Mouse (Mus musculus): ENCODE results near the gene Parm1.

The Parm1 gene

DNA sequence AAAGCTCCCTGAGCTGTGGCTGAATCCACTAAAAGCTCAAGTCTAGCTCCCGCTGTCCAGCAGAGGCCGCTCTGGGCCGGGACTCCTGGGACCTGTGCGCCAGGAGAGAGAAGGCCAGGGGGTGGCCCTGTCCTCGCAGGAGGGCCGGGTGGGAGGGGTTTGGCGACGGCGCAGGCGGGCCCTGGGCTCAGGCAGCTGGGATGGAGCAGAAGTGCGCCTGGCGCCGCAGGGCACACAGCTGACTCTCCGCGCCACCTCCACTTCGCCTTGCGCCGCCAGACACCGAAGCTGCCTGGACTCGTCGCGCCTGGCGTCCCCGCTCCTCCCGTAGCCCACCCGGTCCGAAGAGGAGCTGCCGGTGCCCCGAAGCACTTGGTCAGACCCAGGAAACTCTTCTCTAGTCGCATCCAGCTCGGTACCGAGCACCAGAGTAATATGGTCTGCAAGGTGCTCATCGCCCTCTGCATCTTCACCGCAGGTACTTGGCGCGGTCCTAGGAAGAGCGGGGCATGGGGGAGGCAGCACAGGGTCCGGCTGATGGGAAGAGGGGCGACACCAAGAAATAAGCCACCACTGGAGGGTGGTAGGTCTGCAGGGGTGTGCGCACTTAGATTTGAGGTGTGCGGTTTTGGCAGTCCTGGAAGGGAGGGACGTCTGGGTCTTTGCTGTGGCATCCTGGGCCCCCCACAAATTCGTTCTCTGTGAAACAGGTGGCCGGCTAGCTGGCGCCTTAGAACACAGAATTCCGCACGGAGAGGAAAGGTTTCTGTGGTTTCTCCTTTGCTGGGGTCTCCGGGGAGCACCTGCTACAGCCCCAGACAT lies at the start of gene Parm1:
Gene Parm1, plus strand, starts transcription at position 136 of the 822 bp plus-strand sequence.
- DNase-seq, result peak; percentile 82

DNA sequence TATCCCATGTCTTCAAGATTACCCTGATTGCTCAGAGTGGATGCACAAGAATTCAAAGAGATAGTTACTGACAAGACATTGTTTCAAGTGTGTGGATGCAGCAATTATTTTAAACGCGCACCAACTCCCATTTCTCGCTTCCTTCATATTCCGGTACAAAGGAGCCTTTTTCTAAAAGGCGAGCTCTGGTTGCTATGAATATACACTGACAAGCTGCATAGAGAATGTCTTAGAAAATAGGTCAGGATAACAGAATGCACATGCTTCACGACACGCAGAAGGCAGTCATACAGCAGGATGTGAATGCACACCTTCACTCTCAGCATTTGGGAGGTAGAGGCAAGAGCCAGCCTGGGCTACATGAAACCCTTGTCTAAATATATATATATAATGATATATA lies 42.2 kb upstream of the Parm1 start:
- DNase-seq, result no peak

DNA sequence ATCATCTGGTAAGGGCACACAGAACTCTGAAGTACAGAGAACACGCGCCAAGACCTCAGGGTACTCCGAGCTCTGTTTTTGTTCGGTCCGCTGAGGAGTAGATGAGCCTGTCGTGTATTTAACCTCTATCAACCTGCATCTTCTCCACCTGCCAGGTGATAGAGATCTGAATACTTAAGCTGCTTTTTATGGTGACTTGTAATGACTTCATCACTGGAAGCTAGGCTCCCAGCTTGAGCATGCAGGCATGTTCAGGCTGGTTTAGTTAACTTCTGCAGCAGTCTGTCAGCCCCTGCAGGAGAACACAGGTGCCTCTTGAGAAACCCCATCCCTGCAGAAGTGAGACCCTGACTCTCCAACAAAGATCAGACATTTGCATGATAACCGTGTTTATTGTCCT lies 40.6 kb upstream of the Parm1 start:
- DNase-seq, result no peak

DNA sequence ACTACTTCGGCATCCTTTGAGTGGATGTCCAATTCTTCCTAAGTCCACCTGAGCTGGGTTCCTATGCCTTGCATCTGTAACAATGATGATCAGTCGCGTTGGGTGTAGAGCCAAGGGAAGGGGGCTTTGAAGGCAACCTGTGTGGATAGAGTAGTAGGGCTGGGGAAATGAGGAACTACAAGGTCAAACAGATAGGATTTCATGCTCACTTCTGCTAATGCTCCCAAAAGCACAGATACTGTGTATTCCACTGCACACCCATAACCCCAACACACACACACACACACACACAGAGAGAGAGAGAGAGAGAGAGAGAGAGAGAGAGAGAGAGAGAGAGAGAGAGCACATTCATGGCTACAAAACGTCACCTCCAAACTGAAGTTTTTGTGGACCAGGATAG lies 38.7 kb upstream of the Parm1 start:
- no peak for DNase-seq

DNA sequence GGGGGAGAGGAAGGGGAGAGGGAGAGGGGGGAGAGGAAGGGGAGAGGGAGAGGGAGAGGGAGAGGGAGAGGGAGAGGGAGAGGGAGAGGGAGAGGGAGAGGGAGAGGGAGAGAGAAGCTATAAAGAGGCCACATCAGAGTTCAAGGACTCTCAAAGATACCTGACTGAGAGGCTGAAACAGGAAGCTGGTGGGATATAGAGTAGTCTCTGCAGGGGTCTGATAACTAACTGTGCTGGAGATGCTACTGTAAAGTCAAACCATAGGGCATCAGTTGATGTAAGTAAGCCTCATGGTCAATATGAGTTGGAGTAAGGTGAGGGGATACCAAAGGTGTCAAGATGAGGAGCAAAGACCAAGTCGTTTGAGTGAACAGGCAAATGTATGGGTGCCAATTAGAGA lies 37.3 kb upstream of the Parm1 start:
- no peak for DNase-seq

DNA sequence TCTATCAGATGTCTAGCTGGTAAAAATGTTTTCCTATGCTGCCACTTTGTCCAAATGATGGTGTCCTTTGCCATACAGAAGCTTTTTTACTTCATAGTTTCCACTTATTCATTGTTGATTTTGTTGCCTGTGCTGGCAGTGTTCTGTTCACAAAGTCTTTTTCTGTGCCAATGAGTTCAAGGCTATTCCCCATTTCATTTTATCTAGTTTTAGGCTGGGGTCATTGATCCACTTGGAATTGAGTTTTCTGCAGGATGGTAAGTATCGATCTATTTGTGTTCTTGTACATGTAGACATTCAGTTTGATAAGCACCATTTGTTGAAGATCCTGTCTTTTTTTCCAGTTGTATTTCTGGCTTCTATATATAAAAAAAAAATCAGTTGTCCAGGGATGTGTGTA lies 33.1 kb upstream of the Parm1 start:
- DNase-seq, result no peak

DNA sequence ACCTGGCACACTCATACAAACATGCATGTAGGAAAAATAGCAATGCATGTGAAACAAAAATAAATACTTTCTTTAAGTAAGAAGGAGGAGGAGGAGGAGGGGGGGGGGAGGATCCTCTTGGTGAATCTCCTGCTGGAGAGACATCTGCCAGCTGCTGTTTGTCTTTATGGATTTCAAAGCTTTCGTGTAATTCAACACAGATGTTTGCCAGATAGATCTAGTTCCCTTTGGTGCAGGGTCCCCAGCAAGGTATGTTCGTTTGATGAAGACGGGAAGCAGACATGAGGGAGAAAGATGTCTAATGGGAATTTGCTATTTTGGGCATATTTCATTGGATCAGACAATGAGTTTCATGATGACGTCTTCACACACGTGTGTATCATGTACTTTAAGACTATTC lies 23.0 kb upstream of the Parm1 start:
- no peak for DNase-seq

DNA sequence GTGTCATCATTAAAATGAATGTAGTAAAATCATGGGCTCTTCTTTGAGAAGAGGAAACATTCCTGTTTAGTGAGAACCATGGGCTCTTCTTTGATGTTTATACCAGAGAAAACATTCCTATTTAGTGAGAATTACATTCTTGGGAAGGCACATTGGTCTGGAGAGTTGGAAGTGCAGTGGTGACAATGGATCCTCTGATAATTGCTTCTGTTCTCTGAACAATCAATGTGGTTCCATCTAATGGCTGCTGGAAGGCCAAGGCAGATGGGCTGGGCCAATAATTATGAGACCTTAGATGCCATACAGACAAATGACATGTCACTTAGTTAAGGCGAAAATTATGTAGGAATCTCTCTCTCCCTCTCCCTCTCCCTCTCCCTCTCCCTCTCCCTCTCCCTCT lies 16.1 kb upstream of the Parm1 start:
- no peak for DNase-seq

DNA sequence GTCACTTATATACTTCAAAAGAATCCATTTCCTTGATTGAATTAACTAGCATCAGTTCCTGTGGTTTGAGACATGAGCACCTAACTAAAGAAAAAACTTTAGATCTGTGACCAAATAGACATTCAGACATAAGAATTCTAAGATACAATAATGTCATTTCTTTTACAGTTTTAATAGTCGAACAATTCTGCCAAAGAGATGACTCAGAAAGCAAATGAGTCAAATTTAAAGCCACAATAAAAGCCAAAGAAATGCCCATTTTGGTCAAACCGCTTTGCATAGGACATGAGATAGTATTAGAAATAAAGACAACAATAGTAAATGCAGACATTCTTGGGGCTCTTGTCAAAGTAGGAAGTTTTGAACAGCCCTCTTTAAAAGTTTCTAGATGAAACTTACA lies 15.0 kb upstream of the Parm1 start:
- no peak for DNase-seq

DNA sequence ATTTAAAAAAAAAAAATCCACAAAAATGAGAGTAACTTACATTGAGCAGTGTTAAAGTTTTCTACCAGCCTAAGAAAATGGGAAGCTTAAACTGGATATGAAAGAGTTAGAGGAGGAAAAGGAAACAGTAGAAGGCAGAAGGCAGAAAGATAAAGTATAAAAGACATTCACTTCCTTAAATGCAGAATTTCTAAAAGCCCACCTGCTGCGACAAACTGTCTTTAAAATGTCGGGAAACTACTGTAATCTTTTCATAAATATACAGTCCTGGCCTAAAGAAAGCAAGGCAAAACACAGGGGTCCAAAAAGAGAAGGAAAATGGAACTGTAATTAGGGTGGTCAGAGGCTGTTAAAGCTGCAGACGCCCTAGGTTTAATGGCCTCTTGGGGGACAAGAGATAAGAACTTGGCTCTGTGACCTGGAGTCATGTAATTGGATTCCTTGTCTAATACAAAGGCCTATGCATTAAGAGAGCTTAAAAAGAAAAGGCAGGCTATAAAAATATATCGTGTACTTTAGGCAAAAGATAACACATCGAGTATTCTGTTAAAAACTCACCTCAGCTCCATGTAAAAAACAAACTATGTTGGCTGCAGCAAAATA lies 13.0 kb upstream of the Parm1 start:
- DNase-seq, result no peak

DNA sequence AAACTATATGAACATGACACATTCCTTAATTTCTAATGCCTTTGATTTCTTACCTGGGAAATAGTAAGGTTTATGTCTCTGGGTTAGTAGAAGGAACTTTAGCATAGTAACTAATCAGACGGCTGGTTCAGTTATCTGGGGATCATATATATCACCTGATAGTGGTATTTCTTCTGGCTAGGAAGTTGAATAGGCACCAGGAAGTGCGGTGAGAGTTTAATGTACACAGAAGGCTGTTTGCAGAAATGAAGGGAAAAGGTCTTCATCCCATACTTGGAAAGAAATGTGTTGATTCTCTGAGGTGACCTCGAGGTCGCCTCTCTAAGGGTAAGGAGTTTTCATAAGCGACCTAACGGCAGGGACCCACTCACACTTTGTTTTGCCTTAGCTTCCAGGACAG lies 338 bp upstream of the Parm1 start:
- no peak for DNase-seq

DNA sequence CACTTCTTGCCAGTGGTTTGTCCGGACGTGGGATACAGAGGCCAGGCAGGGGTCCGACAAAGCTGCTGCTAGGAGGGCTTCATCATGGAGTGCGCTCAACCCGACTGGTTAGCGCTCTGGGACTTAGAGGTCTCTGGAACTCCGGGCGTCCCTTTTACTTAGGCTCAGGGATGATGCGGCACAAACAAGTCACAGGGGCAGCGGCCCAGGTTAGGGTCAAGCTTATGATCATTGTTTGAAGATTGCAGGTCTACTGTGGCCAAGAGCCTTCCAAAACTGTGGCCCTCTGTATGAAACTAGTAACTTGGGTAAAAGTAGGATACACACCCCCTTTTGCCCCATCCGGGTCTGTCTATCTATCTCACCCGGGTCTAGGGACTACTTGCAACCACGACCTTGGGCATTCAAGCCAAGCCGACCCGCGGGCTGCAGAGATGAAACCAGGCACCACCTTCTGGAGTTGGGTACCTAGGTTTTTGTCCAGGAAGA lies 931 bp downstream of the Parm1 start:
- DNase-seq, result no peak

DNA sequence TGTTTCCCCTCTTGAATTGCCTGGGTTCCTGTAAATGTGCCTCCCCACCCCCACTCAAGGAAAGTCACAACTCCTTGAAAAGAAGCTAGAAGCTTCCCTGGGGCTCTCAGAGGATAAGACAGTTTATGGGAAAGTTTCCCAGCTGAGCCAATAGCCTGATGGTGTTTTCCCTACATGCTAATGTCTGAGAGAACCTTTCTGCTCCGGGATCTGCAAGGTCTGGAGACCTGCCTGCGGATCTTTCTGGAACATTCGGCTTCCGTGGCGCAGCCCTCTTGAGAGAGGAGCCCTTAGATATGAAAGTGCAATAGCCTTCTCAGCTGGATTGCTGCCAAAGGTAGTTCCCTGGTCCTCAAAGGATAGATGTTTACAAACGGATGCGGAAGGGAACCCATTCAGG lies 1.5 kb downstream of the Parm1 start:
- DNase-seq, result no peak

DNA sequence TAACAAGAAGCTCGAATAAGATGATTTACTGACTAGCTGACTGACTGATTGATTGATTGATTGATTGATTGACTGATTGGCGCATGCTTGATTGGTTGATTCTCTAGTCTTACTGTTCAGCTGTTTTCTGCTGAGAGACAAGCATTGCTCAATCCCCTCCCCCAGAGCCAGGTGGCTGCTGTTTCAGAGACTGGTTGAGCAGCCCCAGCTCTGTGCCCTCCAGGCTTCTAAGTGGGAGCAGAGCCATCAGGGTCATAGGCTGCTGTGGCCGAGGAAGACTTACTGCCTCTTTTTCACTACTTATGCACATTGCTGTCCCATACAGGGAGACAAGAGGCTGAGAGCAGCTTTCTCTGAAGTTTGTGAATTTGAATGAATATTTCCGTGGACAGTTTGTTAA lies 2.1 kb downstream of the Parm1 start:
- no peak for DNase-seq

DNA sequence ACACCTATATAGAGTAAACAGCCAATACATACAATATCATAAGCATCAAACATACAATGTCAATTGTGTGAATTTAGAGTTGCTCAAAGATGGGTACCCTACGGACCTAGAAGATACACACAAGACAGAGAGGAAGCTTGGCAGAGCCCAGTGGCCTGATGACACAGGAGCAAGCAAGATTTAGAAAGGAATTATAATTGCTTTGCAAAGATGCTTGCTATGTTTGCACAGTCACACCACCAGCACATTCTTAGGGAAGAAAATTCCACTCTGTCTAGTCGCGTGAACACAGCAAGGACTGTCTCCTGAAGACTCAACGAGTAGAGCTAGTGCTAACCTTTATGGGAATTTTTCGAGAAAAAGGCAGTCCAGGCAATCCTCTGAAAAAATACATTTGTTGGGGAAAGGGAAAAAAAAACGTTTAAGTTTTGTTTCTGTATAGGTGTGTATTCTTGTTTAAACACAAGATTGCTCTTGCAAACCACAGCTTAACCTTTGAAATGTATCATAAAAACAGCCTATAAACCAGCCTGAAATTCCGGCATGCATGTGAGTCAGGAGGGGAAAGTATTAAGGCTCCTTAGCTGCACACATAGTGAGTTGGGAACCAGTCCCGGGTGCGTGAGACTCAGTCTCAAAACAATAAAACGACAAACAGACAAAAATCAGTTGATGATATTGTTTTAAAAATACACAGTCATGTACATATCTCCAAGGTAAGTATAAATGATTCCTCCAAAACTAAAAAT lies 15.5 kb downstream of the Parm1 start:
- DNase-seq, result no peak

DNA sequence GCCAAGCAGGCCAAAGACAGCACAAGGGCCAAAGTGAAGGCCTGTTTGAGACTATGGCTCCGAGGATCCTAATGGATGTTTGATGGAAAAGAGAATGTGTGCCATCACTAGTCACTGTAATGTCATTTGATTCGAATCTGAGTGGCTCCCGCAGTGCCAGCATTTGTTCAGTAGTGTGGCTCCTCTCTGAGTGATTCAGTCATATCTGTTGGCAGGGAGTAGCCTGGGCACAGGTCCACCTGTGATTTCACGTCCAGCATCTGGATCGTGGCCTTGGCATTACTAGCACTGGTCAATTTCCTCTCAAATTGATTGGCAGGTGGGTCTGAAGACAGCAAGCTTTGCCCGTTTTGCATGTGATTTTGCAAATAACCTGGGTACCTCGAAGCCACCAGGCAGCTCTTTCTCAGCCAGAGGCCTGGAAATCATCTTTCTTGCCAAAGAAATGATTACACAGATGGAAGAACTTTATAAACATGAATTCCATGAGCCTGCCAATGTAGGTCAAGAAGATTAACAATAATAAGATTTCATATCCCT lies 41.7 kb downstream of the Parm1 start:
- no peak for DNase-seq

DNA sequence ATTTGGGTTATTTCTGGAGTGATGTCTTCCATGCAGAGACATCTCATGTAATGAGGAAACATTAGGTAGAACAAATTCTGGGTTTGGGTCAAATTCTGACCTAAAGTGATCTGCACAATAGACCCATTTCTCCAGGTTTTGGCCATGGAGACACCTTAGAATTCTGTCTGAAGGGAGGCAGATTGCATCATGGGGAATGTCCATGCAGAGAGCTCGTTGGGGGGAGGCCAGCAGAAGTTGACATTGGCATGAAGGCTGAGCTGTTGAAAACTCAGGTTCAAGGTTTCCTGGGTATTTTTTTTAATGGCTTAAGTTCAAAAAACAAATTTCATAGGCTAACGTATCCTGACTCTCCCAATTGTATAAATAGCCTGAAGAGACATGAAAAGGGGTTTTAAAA lies 42.3 kb downstream of the Parm1 start:
- no peak for DNase-seq

DNA sequence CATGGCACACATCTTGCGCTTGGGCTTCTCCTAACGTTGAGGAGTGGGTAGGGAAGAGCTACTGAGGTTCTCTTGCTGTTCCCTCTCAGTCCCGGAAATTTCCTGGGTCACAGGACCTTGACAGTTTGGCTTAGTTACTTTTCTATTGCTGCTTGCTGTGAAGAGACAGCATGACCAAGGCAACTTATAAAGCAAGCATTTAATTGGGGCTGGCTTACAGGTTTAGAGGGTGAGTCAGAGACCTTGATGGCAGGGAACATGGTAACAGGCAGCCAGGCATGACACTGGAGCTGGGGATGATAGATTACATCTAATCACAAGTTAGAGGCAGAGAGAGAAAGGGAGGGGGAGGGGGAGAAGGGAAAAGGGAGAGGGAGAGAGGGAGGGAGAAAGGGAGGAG lies 44.0 kb downstream of the Parm1 start:
- DNase-seq, result no peak

DNA sequence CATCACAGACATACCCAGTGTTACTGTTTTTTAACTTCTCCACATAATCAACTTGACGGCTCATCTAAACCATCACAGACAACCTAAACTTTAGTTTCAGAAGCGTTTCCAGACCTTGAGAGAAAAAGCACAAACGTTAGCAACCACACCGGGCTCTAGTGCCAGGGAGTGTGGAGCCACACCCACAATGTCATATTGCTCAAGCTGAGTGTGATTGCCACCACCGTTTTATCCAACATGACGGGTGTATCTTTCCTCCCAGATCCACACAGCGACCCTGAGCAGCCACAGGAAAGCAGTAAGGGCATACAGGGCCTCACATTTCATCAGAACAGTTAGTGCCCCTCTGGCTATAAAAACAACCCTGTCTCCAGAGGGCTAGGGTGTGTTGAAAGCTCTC lies 45.1 kb downstream of the Parm1 start:
- DNase-seq, result no peak

DNA sequence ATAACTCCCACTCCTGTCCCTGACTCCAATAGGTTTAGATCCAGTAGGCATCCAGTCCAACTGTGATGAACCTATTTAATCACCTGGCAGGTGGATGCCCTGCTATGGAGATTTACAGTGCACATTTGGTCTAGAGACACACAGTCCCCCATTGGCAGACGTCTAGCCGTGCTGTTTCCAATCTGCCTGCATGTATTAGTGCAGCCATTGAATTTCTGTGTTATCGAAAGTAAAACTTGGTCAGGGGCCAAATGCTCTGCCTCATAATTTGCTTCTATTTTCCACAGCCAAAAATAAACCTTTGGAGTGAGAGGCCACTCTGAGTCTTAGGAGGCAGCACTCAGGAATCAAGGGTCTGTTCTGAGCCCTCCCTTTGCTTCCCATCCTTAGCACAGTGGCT lies 46.6 kb downstream of the Parm1 start:
- DNase-seq, result peak; percentile 49

DNA sequence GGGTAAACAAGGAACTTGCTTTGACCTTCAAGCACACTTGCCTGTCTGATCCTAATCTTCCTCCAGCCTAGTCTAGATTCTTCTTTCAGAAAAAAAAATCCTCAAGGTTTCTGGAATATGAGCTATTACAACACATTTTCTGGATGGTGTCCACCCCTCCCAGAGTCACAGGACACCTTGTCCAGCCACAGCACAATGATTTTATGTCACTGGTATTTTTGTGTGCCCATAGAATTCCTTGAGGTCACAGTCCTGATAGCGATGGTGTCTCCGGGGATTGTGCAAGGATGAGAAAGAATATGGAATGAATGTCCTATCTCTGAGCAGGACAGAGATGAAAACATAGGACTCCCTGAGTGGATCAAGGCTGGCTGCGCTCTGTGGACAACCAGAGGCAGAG lies 48.0 kb downstream of the Parm1 start:
- no peak for DNase-seq

DNA sequence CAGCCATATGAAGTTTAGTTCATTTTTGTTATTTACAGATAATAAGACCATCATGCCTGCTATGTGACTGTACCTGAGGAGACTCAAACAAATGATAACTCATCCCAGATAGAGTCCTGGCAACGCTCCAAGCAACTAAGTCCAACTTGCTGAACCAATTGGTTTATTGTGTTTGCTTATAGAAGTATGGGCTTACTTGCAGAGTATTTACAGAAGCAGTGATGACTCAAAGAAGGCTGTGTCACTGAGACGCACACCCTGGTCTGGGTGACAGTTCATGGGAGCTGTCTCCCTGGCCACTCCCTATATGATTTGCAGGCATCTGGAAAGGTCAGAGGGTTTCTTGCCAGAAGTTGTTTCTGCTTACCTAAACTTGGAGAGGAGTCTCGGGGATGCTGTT lies 49.2 kb downstream of the Parm1 start:
- no peak for DNase-seq

DNA sequence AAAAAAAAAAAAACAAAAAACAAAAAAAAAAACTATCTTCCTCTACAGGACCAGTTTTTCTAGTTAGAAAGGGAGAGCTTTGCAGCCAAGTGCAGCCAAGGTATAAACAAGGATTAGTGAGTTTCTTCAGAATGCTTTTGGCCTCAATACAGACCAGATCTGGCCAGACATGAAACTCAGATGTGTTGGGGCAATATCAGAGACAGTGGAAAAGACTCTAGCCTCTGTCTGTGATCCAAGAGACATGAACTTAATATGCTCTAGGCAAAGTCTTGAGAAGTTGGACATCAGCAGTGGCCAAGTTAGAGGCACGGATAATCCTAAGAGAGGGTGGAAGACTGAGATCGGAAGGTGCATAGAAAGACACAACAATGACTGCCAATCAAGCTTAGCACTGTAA lies 56.8 kb downstream of the Parm1 start:
- DNase-seq, result no peak

DNA sequence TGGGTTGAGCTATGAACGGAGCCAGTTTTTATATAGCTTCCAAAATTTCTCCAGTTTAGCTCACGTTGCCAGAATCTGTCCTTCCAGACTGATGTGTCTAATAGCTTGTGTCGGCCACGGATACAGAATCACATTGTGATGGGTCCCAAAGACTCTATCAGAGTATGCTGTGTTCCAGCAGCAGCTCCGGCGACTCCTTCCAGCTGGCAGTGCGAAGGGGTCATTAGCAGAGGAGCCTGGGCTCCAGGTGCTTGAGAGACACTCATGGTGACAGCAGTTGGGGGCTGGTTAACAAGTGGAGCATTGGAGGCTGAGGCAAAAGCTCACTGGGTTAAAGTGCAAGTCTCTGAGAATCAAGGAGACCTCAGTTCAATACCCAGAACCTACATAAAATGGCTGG lies 61.5 kb downstream of the Parm1 start:
- no peak for DNase-seq

Measured in layer of hippocampus, adult 9-11 months (tissue).